Mouse (Mus musculus) midbrain, embryonic 10.5 days (tissue): ENCODE results near the gene Sap30l. TPM values are rescaled to one million over a fixed set of nuclear protein-coding genes. Genes with fewer than 3 reads are reported as not detected.
"Not testable (repeated sequence)": the region's sequence is repeated elsewhere in the genome, so short reads cannot be mapped to it uniquely, and the experiment has no call there.

Source experiments
- DNase-seq: peaks from one replicate; pipeline ENCODE4 v3.0.0-alpha.2; 2017; ENCODE audit warnings: low spot score
- H3K27ac ChIP-seq: fragments of 300-500 bp; sonication (generic); replicated peaks from 2 replicates; pipeline ENCODE4 v1.5.1; 2016; ENCODE audit warnings: mild to moderate bottlenecking
- H3K27me3 ChIP-seq: fragments of 300-500 bp; sonication (generic); 2 replicates; pipeline ENCODE4 v1.6.1; 2016; ENCODE audit warnings: low read depth, mild to moderate bottlenecking; ENCODE audit not compliant: poor library complexity, severe bottlenecking
- H3K36me3 ChIP-seq: fragments of 300-500 bp; sonication (generic); 2 replicates; pipeline ENCODE4 v1.6.1; 2016; ENCODE audit warnings: mild to moderate bottlenecking, moderate library complexity
- H3K4me1 ChIP-seq: fragments of 300-500 bp; sonication (generic); 2 replicates; pipeline ENCODE4 v1.6.1; 2016
- H3K4me3 ChIP-seq: fragments of 300-500 bp; sonication (generic); 2 replicates; pipeline ENCODE4 v1.5.1; 2016; ENCODE audit warnings: mild to moderate bottlenecking, moderate library complexity
- H3K9me3 ChIP-seq: fragments of 300-500 bp; sonication (generic); replicated peaks from 2 replicates; pipeline ENCODE4 v1.6.1; 2016; ENCODE audit warnings: mild to moderate bottlenecking
- whole genome bisulfite sequencing: fragments of 180-500 bp; shearing (Covaris S2); methylation state at CpG from one replicate; pipeline ENCODE4 v1.1.7; 2016; 5-methylcytosine and 5-hydroxymethylcytosine counted together
- polyA plus RNA-seq: library from polyadenylated mRNA; unstranded; fragments of >200 nt; fragmentation: Nextera tagmentation; extraction: Ambion mirVana; gene quantifications from 2 replicates; pipeline ENCODE4 v1.2.1, GENCODE M21; 2016

Sap30l gene
- polyA plus RNA-seq, 1 experiment from 2014 or later: 7.2 TPM

- peaks cover 100% of the 10 kb centered on the region for H3K27me3 ChIP-seq
- peaks cover 26% of the 10 kb centered on the region for H3K4me1 ChIP-seq
- H3K9me3 ChIP-seq: no peaks in the 10 kb centered on the region
- 1% methylated on average over 38 of the region's 38 CpGs for WGBS
- H3K36me3 ChIP-seq: no peaks in the 10 kb centered on the region
- H3K27ac ChIP-seq: no peak overlapping the region
- DNase-seq: peak; percentile 43
- peak overlapping the region; percentile 14; the same call in 1 of the 2 replicates for H3K4me3 ChIP-seq
Measured at GRCm38 (mm10) chr11:57836872-57837680, 35.6 kb downstream of the Sap30l start.

GRCm38 (mm10) chr11:57837861-57838680 lies 36.6 kb downstream of the Sap30l start:
- Histone ChIP-seq H3K4me1 (peaks cover 19% of the 10 kb centered on the region), H3K9me3 (no peaks in the 10 kb centered on the region), H3K27me3 (peaks cover 100% of the 10 kb centered on the region), H3K36me3 (no peaks in the 10 kb centered on the region), H3K27ac (no peak overlapping the region), H3K4me3 (no peak overlapping the region)
- DNase-seq: peak; percentile 48
- WGBS: 4% methylated on average over 22 of the region's 22 CpGs

DNA sequence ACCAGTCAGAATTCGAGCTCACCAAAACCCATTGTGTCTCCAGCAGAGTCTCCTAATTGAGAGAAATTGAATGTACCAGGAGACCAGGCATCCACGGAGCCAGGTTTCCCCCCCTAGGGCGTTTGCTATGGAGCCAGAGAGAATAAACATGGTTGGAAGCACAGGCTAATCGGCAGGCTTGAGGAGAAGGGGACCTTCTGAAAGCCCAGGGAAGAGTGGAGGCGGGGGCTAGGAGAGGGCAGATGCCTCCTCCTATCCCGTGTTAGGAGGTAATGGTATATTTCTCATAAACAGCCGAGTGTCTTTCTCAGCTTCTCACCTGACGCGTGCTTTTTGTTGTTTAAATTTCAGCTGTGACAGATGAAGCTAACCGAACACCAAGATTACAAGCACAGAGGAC lies 39.5 kb downstream of the Sap30l start:
- H3K27me3 ChIP-seq: peaks cover 82% of the 10 kb centered on the region
- H3K9me3 ChIP-seq: no peaks in the 10 kb centered on the region
- no peak overlapping the region for H3K4me3 ChIP-seq
- WGBS: 16% methylated on average over 10 of the region's 10 CpGs
- no peak for DNase-seq
- no peaks in the 10 kb centered on the region for H3K36me3 ChIP-seq
- peaks cover 13% of the 10 kb centered on the region for H3K4me1 ChIP-seq
- H3K27ac ChIP-seq: no peak overlapping the region

DNA sequence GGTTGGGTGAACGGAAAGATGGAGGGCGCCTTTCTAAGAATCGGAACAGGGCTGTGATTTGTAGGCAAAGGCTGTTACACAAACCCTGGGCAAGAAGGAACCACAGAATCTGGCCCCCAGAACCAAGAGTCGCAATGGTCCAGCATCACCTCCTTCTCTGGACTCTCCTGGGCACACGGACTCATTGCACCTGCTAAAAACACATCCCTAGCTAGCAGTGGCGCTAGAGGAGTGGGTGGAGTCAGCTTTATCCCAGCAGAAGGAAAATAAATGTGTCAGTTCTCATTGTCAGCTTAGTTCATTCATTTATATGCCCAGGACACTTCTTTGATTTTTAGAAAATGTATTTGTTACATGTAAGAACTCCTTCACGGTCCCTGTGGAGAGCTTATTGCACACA lies 40.0 kb downstream of the Sap30l start:
- no peak for DNase-seq
- no peaks in the 10 kb centered on the region for H3K9me3 ChIP-seq
- no peak overlapping the region for H3K27ac ChIP-seq
- peaks cover 13% of the 10 kb centered on the region for H3K4me1 ChIP-seq
- H3K27me3 ChIP-seq: peaks cover 78% of the 10 kb centered on the region
- no peaks in the 10 kb centered on the region for H3K36me3 ChIP-seq
- H3K4me3 ChIP-seq: no peak overlapping the region
- 29% methylated on average over 7 of the region's 7 CpGs for WGBS

DNA sequence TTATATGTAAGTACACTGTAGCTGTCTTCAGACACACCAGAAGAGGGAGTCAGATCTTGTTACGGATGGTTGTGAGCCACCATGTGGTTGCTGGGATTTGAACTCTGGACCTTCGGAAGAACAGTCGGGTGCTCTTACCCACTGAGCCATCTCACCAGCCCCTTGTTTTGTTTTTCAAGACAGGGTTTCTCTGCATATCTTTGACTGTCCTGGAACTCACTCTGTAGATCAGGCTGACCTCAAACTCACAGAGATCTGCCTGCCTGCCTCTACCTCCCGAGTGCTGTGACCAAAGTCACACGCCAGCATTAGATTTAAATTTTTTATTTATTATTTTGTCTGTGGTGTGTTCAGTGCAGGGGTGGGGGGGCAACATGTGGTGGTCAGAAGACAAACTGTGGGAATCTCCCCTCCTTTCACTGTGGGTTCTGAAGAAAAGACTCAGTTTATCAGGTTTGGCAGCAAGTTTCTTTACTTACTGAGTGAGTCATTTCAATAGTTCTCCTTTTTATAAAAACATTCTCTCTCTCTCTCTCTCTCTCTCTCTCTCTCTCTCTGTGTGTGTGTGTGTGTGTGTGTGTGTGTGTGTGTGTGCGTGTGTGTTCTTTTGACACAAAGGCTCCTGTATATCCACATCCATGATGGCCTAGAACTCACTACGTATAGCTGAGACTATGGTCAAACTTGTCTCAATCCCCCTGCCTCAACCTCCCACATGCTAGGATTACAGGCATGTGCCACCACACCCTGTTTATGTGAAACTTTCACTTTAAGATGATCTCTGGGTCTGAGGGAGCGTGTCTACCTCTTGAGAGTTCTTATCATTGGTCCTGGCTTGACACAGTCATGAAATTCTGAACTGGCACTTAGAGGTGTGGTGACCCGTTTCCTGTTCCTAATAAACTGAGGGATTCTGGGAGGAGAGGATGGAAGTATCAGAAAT lies 45.3 kb downstream of the Sap30l start:
- WGBS: 86% methylated on average over 8 of the region's 9 CpGs

GRCm38 (mm10) chr11:57847396-57847795 lies 46.0 kb downstream of the Sap30l start:
- Histone ChIP-seq H3K27me3 (peaks cover 39% of the 10 kb centered on the region), H3K36me3 (no peaks in the 10 kb centered on the region), H3K27ac (no peak overlapping the region), H3K4me3 (no peak overlapping the region), H3K4me1 (no peaks in the 10 kb centered on the region), H3K9me3 (no peaks in the 10 kb centered on the region)
- 74% methylated on average over 7 of the region's 7 CpGs for WGBS
- no peak for DNase-seq

More for the DNA sequence above, 45.3 kb downstream of the Sap30l start:
- not testable (repeated sequence) for H3K36me3 ChIP-seq, DNase-seq, H3K4me3 ChIP-seq, H3K9me3 ChIP-seq, H3K4me1 ChIP-seq, H3K27ac ChIP-seq
- H3K27me3 ChIP-seq: peaks cover 46% of the 10 kb centered on the region

DNA sequence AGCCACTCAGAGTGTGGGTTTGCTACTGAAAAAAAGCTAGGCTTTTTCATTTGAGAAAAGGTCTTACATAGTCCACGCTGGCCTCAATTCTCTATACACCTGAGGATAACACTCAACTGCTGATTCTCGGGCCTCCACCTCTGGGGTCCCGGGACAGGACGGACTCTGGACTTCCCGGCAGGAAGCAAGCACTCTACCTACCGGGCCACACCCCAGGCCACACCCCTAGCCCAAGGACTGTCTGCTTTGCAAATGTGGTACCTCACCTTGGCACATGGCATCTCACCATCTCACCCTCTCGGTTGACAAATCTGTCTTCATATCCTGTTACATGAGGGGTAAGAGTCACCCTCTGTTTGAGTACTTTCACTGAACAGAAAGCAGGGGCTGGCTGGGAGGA lies 48.9 kb downstream of the Sap30l start:
- Histone ChIP-seq H3K36me3 (no peaks in the 10 kb centered on the region), H3K9me3 (no peaks in the 10 kb centered on the region), H3K4me1 (no peaks in the 10 kb centered on the region), H3K4me3 (no peak overlapping the region), H3K27ac (no peak overlapping the region), H3K27me3 (peaks cover 28% of the 10 kb centered on the region)
- 64% methylated on average over 7 of the region's 7 CpGs for WGBS
- no peak for DNase-seq

GRCm38 (mm10) chr11:57850931-57851330 lies 49.5 kb downstream of the Sap30l start:
- H3K4me3 ChIP-seq: no peak overlapping the region
- H3K27ac ChIP-seq: no peak overlapping the region
- no peaks in the 10 kb centered on the region for H3K36me3 ChIP-seq
- 66% methylated on average over 3 of the region's 3 CpGs for WGBS
- DNase-seq: no peak
- no peaks in the 10 kb centered on the region for H3K4me1 ChIP-seq
- H3K9me3 ChIP-seq: no peaks in the 10 kb centered on the region
- peaks cover 22% of the 10 kb centered on the region for H3K27me3 ChIP-seq

- no peaks in the 10 kb centered on the region for H3K36me3 ChIP-seq
Measured at GRCm38 (mm10) chr11:57853571-57853970, 52.1 kb downstream of the Sap30l start.

DNA sequence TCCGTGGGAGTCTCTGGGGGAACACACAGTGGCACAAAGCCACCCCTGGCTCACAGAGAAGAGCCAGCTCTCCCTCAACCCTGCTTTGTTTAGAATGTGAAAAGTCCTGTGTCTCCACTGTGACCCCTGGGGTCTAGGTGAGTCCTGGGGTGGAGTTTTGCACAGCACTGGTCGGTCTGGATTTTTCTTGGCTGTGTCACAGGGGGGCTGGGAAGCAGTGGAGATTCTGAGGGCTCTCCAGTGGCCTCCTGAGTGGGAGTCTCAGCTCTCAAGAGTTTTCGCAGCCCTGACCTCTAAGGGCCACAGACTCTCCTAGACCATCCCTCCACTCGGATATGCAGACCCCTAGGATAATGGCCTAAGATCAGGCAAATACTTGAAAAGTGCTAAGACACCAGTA lies 56.3 kb downstream of the Sap30l start:
- Histone ChIP-seq H3K4me3 (no peak overlapping the region), H3K27ac (no peak overlapping the region), H3K27me3 (no peaks in the 10 kb centered on the region), H3K36me3 (no peaks in the 10 kb centered on the region), H3K9me3 (no peaks in the 10 kb centered on the region), H3K4me1 (peaks cover 6% of the 10 kb centered on the region; the same call in 1 of the 2 replicates)
- 51% methylated on average over 4 of the region's 4 CpGs for WGBS
- no peak for DNase-seq

More at GRCm38 (mm10) chr11:57853571-57853970, 52.1 kb downstream of the Sap30l start:
- DNase-seq: no peak
- Histone ChIP-seq H3K9me3 (no peaks in the 10 kb centered on the region), H3K27me3 (peaks cover 18% of the 10 kb centered on the region), H3K27ac (no peak overlapping the region), H3K4me1 (peaks cover 6% of the 10 kb centered on the region; the same call in 1 of the 2 replicates), H3K4me3 (no peak overlapping the region)
- 75% methylated on average over 6 of the region's 6 CpGs for WGBS
